Mouse (Mus musculus): ENCODE measurements around the gene Vps29.

Vps29 gene

DNA sequence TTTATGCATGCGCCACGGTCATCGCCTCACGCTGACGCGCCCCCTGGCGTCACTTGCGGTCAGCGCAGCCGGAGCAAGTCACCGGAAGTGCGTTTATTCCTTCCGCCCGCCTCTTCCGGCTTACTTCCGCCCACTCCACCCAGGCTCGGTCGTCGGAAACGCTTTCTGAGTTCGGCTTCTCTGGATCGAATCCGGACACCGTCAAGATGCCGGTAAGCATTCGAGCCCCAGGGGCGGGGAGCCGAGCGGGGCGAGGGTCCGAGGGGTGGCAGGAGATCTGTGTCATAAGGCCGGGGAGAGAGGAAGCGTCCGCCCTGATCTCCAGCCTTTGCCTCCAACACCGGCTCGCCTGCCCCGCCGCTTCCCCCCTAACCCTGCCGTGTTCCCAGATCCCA is 37.6 kb downstream of the Vps29 start, which contains the start of gene Arpc3:
TSS of gene Arpc3 (plus strand) at position 93 of the 395 bp plus-strand sequence.
- in situ Hi-C loops (cut with MboI; ENCODE audit: low pct_unique_long_range_greater_than_20kb in 1 of 2, low sequenced_read_pairs in 2 of 2, unreplicated experiment in 1 of 2), result no loop called here

DNA sequence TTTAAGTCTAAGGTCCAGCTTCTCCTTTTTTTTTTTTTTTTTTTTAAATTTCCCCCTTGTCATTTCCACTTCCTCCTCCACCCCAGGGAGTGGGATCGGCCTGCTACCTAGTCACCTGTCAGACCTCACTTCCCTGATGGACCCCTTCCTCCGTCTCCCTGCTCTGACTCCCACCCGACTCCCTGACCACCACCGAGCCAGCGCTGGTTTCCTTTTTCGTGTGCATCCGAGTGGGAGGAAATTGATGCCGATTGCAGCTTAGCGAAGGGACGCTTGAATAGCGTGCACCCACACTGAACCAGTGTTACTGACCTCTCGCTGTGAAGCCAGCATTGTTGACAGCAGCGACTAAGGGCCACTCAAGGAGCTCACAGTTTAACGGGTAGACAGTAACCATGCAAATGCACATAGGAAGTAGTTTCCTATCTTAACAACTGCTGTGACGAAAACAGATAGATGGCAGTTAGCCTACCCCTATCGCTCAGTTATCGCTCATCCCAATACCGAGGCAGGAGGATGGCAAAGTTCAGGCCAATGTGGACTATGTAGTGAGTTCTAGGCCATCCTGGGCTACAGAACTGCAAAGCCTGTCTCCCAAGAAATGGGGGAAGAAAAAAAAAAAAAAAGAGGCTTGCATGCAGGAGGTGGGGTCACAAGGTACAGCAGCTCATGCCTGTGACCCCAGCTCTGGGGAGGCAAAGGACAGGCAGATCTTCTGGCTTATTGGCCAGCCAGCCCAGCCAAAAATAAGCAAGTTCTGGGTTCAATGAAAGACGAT is 38.2 kb downstream of the Vps29 start:
- in situ Hi-C loops (cut with MboI; ENCODE audit: low pct_unique_long_range_greater_than_20kb in 1 of 2, low sequenced_read_pairs in 2 of 2, unreplicated experiment in 1 of 2), result no loop called here

DNA sequence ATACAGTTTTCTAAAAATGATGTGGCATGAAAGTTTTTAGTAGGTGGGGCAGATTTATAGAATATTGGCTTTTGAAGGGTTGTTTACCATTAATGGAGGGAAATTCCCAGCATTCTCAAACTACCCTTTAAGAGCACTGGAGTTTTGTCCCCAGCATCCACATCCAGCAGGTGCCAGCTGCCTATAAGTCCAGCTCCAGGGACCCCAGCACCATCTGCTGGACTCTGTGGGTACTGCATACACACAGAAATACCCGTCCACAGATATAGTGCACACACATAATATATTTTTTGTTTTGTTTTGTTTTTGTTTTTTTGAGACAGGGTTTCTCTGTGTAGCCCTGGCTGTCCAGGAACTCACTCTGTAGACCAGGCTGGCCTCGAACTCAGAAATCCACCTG is 39.7 kb downstream of the Vps29 start:
- in situ Hi-C loops (cut with MboI; ENCODE audit: low pct_unique_long_range_greater_than_20kb in 1 of 2, low sequenced_read_pairs in 2 of 2, unreplicated experiment in 1 of 2), result no loop called here

DNA sequence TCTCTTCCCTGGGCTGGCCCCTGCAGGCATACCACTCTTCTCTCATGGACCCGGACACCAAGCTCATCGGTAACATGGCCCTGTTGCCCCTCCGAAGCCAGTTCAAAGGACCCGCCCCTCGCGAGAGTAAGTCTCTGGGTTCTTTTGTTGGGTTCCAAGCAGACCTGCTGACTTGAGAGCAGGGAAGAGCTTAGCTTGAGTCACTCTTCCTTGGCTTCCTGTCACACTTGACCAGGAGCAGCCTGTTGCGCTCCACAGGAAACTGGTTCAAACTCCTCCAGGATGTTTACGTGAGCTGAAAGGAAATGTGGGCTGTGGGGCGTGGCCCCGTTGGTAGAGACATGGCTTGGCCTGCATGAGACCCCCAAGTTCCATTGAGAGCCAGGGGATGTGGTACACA is 42.6 kb downstream of the Vps29 start:
- in situ Hi-C loops (cut with MboI; ENCODE audit: low pct_unique_long_range_greater_than_20kb in 1 of 2, low sequenced_read_pairs in 2 of 2, unreplicated experiment in 1 of 2), result no loop called here

DNA sequence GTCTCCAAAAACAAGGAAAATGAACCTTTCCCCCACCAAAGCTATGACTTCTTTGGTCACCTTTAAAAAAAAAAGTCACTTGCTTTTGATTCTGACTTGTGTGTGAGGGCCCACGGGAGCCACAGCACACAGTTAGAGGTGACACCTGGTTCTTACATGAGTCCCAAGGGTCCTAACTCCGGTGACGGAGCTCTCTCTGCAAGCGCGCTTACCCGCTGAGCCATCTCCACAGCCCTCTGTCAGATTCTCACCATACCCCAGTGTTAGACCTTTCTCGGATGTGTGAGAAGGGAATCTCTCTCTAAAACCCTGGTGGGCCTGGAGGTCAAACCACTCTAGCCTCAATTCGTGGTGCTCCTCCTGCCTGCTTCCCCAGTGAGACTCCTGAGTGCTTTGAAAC is 43.3 kb downstream of the Vps29 start:
- in situ Hi-C loops (cut with MboI; ENCODE audit: low pct_unique_long_range_greater_than_20kb in 1 of 2, low sequenced_read_pairs in 2 of 2, unreplicated experiment in 1 of 2), result no loop called here

DNA sequence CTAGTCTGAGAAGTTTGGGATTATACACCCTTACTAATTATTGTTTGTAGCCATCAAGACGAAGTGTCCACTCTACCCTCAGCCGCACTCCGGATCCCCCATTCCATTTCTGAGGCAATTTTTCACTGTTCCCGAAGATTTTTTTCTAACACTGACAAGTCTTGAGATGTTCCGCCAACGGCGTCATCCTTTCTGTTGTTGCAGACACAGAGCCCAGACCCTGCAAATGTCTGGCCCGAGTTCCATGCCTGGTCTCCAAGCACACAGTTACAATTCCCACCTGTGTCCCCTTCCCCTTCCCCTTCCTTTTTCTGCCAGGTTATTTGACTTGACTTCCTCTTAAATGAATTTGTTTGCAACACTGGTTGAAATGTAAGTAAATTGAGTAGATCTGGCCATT is 45.7 kb downstream of the Vps29 start:
- in situ Hi-C loops (cut with MboI; ENCODE audit: low pct_unique_long_range_greater_than_20kb in 1 of 2, low sequenced_read_pairs in 2 of 2, unreplicated experiment in 1 of 2), result loop anchor here in 1 of 2 experiments (10.0 kb wide), 1 partner anchor 225 kb away; no protein-coding TSS in a partner anchor

DNA sequence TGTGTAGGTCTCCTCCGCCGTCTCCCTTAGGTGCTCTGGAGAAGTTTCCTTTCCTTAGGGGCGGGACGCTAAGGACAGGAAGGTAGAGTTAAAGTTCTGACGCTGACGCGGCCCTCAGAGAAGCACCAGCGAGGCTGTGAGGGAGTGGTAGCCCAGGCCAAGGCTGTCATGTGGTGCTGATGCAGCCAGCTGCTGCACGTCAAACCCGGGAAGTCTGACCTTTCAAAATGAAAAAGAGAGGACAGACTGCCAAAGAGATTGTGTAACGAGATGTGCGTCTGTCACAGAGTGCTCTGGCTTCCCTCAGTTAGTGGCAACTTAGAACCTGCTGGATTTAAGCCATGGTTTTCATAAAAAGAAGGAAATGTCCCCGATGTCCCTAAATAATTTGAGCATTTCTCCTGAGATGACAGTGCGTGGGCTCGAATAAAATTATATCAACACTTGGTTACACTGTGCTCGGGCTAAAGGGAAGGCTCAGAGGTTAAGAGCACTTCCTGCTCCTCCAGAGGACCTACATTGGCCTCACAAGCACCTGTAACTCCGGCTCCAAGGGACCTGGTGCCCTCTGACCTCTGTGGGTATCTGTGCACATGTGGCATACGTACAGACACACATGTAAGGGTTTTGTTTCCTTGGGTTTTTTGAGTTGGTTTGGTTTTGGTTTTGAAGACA is 46.6 kb downstream of the Vps29 start:
- in situ Hi-C loops (cut with MboI; ENCODE audit: low pct_unique_long_range_greater_than_20kb in 1 of 2, low sequenced_read_pairs in 2 of 2, unreplicated experiment in 1 of 2), result loop anchor here in 1 of 2 experiments (10.0 kb wide), 1 partner anchor 224 kb away; no protein-coding TSS in a partner anchor

DNA sequence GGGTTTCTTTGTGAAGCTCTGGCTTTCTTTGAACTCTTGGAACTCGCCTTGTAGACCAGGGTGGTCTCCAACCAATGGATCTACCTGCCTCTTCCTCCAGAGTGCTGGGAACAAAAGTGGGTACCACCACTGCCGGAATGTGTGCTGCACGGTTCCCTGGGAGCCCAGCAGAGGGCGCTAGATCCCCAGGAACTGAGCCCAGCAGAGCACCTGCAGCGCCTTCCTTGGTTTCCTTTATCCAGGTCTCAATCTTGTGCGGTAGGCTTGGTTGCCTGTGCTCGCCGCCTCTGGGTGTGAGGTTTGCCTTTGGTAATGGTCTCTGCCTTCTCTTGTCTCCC is 47.1 kb downstream of the Vps29 start:
- in situ Hi-C loops (cut with MboI; ENCODE audit: low pct_unique_long_range_greater_than_20kb in 1 of 2, low sequenced_read_pairs in 2 of 2, unreplicated experiment in 1 of 2), result loop anchor here in 1 of 2 experiments (10.0 kb wide), 1 partner anchor 224 kb away; no protein-coding TSS in a partner anchor

DNA sequence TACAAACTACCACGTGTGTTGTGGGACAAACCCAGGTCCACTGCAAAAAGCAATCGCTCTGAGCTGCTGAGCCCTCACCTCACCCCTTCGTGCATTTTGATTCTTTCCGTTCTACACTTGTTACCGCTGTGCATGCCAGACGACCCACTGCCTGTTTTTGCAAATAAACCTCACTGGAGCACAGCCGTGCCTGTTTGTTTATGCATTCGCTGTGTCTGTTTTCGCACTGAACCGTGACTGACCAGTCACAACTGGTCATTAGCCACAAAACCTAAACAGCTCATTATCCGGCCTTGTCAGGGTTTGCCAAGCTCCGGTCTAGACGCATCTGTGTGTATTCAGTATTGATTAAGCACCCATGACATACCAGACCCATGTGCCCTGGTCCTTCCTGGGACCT is 48.0 kb downstream of the Vps29 start:
- in situ Hi-C loops (cut with MboI; ENCODE audit: low pct_unique_long_range_greater_than_20kb in 1 of 2, low sequenced_read_pairs in 2 of 2, unreplicated experiment in 1 of 2), result loop anchor here in 1 of 2 experiments (10.0 kb wide), 1 partner anchor 223 kb away; no protein-coding TSS in a partner anchor

DNA sequence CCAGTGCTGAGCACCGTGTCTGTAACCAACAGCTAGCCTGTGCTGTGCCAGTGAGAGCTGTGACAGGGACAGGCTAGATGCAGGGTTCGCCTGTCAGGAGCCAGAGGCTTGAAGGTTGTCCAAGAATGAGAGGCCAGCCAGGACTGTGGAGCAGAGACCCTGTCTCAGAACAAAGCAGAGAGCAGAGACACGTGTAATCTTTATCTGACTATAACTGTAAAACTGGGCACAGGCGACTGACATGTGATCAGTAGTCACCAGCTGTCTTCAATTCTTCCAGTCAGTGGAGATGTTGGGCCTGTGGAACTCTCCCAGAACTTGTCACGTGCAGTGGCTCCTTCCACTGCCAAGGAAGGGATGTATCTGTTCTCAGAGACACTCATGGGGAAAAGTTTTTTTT is 48.6 kb downstream of the Vps29 start:
- in situ Hi-C loops (cut with MboI; ENCODE audit: low pct_unique_long_range_greater_than_20kb in 1 of 2, low sequenced_read_pairs in 2 of 2, unreplicated experiment in 1 of 2), result loop anchor here in 1 of 2 experiments (10.0 kb wide), 1 partner anchor 222 kb away; no protein-coding TSS in a partner anchor

DNA sequence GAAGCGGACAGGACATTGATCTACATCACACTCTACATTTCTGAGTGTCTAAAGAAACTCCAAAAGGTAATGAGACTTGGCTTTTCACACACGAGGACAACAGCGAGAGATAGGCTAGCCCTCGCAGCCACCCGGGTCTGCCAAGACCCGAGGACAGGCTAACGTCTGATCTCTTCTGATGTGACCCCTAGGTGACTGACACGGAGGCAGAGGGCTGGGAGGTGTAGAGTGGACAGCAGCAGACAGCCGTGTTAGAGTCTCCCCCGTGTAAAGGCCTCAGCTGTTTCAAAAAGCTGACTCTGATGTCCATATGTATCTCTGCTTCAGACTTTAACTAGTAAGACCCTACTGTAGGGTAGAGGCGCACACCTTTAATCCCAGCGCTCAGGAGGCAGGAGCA is 49.2 kb downstream of the Vps29 start:
- in situ Hi-C loops (cut with MboI; ENCODE audit: low pct_unique_long_range_greater_than_20kb in 1 of 2, low sequenced_read_pairs in 2 of 2, unreplicated experiment in 1 of 2), result loop anchor here in 1 of 2 experiments (10.0 kb wide), 1 partner anchor 221 kb away; no protein-coding TSS in a partner anchor

DNA sequence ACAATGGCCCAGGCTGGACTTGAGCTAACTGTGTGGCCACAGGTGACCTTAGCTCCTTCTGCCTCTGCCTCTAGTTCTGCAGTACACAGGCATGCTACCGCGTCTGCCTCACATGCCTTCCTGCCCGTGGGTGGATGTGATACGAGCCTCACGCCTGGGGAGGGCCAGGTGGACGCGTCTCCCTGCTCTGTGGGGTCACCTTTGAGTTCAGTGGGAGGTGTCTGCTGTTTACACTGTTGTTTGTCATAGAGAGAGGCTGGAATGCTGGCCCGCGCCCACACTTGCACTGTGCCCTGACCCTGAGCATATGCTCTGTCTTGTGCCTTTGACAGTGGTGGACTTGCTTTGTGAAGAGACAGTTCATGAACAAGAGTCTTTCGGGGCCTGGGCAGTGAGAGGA is 51.4 kb downstream of the Vps29 start:
- in situ Hi-C loops (cut with MboI; ENCODE audit: low pct_unique_long_range_greater_than_20kb in 1 of 2, low sequenced_read_pairs in 2 of 2, unreplicated experiment in 1 of 2), result loop anchor here in 1 of 2 experiments (10.0 kb wide), 1 partner anchor 219 kb away; no protein-coding TSS in a partner anchor

DNA sequence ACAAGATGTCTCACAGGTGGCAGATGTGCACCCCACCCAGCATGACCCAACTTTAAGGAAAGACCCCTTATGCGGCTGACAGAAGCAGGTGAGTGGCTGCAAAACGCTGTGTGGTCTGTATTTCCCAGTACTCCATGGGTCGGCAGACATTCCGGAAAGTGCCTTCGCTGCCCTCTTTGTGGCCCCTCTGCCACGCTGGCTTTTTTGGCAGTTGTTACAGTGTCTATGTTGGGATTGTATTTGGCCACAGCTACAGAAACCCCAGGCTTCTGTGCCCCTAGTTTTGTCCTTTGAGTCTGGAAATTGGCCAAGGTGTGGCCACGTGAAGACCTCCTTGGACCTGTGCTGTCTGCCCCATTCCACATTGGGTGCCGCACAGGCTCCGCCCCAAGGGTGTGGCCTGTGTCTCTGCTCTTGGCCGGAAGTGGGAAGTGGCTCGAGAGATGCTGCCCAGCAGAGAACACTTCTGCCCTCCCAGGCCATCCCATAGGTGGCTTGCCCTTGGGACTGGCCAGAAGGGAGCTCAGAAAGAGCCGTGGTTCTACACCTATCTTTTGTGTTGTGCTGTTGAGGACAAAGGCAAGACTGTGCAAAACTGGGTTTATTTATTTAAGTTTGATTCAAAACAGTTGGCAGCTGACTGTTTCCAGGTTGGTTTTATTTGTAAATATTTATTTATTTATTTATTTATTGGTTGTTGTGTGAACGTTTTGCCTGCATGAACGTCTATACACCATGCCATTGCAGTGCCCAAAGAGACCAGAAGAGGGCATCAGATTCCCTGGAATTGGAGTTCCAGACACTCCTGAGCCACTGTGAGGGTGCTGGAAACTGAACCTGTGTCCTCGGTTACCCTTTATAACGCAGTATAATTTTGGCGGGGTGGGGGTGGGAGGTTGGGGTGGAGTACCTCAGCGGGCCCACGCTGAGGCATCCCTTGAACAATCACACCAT is 55.8 kb downstream of the Vps29 start:
- in situ Hi-C loops (cut with MboI; ENCODE audit: low pct_unique_long_range_greater_than_20kb in 1 of 2, low sequenced_read_pairs in 2 of 2, unreplicated experiment in 1 of 2), result loop anchor here in 1 of 2 experiments (10.0 kb wide), 1 partner anchor 215 kb away; no protein-coding TSS in a partner anchor

DNA sequence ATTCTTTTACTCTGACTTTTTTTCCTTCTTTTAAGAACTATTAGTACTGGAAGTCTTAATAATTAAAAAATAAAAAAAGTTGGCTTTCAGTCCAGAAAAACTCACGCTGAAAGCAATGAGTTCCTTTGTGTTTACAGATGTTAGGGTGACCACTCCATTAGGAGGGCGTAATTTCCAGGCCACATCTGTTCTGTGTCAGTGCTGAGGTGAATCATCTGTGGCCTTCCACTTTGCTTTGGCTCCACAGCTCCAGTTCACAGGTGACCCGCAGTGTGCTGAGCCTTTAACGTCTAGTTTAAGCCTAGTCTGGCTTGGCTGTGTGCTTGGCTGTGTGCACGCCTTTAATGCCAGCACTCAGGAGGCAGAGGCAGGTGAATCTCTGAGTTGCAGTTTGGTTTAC is 57.7 kb downstream of the Vps29 start:
- in situ Hi-C loops (cut with MboI; ENCODE audit: low pct_unique_long_range_greater_than_20kb in 1 of 2, low sequenced_read_pairs in 2 of 2, unreplicated experiment in 1 of 2), result no loop called here

DNA sequence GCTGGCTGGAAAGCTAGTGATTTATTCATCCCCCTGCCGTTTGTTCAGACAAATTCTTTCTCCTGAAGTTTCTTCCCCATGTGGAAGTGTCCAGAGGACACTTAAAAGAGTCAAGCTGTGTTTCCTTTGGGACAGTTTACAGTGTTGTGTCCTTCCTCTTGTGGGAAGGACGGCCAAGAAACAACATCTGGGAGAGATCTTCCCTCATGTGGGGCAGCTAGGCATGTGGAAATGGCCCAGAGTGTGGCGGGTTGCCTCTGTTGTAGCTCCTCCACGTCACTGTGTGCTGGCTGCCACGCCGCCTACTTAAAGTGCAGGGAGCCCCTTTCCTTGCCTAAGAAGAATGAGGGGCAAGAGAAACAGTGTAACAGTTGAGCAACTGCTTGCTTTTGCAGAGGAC is 58.7 kb downstream of the Vps29 start:
- in situ Hi-C loops (cut with MboI; ENCODE audit: low pct_unique_long_range_greater_than_20kb in 1 of 2, low sequenced_read_pairs in 2 of 2, unreplicated experiment in 1 of 2), result no loop called here

DNA sequence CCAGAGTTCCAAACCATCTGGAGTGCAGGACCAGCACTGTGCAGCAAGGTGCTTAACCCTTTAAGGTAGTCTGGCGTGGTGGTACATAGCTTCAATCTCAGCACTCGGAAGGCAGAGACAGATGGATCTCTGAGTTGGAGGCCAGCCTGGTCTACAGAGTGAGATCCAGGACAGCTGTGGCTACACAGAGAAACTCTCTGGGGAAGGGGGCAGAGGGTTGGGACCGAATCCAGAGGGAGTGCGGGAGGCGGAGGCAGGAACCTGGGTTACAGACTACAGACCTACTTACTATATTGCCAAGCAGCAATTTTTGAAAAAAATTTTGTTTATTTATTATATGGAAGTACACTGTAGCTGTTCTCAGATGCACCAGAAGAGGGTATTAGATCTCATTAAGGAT is 60.2 kb downstream of the Vps29 start:
- in situ Hi-C loops (cut with MboI; ENCODE audit: low pct_unique_long_range_greater_than_20kb in 1 of 2, low sequenced_read_pairs in 2 of 2, unreplicated experiment in 1 of 2), result no loop called here

Data from mouse embryonic stem cell (cell line).